Mouse (Mus musculus): ENCODE results near the gene Irf2. TPM values are rescaled to one million over a fixed set of nuclear protein-coding genes. Genes with fewer than 3 reads are reported as not detected.

Irf2 gene
- polyA plus RNA-seq, 1 experiment: 33.2 TPM

DNA sequence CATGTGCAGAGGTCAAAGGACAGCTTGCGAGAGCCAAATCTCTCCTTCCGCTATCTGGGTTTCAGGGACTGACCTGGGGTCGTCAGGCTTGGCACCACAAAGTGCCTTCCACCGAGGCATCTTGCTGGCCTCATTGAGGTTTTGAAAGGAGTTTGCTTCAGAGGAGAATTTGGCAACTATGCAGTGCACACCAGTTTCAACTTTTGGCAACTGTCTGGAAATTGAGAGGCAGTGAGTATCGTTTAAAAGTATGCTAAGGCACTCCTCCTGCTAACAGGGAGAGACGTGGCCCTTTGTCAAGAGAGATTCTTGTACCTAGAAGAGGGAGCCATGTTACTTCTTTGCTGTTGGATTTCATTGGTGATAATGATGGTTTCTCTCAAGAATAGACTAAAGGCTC, 21.9 kb downstream of the Irf2 start:
- Histone ChIP-seq H3K4me3 (ENCODE audit: insufficient read depth, low read length) (no peak overlapping the region), H3K4me1 (ENCODE audit: control insufficient read depth, insufficient read depth, low read length) (0 out of 2 replicates have a peak, but pooled peaks cover 2% of the 10 kb centered on the region), H3K27ac (ENCODE audit: insufficient read depth, low read length) (no peak overlapping the region)
- TF ChIP-seq CTCF (IDR thresholded peaks at IDR 0.05; ENCODE audit: borderline replicate concordance, insufficient read depth, low read length): no peak
- TF ChIP-seq POLR2A (IDR thresholded peaks at IDR 0.05; ENCODE audit: low read depth, low read length): no peak

DNA sequence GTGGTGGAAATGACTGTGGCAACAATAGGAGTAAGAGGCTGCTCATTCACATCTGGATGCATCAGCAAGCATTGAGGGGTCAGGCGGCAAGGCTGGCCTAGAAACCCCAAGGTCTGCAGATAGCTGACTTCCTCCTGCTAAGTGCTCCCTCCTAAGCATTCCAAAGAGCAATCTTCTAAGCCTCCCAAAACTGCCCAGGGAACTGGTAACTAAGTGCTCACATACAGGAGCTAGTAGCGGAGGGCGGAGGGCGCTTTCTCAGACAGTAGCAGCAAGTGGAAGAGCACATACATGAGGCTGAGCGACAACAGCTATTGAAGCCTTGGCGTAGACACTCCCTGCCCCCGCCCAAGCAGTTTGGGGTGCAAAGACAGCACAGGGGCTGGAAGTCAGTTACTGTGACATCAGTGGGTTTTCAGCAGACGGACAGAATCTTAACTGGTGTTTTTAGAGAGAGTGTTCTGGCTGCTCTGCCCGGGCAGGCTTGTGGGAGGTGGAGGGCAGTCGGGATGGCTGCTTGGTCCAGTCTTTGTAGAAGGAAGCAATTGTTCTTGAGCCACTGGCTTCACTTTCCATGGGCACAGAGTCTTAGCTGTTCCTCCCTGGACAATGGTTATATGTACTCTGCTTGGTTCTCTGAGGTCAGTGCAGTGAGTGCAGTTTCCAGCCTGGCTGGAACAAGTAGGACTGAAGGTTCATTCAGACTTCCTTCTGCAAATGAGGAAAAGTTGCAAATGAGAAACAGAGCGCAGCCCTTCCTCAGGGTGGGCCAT, 30.1 kb downstream of the Irf2 start:
- H3K4me3 ChIP-seq (ENCODE audit: insufficient read depth, low read length): no peak overlapping the region
- TF ChIP-seq POLR2A (IDR thresholded peaks at IDR 0.05; ENCODE audit: low read depth, low read length) (no peak), CTCF (IDR thresholded peaks at IDR 0.05; ENCODE audit: borderline replicate concordance, insufficient read depth, low read length) (no peak)
- H3K4me1 ChIP-seq (ENCODE audit: control insufficient read depth, insufficient read depth, low read length): peaks cover 3% of the 10 kb centered on the region; the same call in 1 of the 2 replicates
- no peak overlapping the region for H3K27ac ChIP-seq (ENCODE audit: insufficient read depth, low read length)

DNA sequence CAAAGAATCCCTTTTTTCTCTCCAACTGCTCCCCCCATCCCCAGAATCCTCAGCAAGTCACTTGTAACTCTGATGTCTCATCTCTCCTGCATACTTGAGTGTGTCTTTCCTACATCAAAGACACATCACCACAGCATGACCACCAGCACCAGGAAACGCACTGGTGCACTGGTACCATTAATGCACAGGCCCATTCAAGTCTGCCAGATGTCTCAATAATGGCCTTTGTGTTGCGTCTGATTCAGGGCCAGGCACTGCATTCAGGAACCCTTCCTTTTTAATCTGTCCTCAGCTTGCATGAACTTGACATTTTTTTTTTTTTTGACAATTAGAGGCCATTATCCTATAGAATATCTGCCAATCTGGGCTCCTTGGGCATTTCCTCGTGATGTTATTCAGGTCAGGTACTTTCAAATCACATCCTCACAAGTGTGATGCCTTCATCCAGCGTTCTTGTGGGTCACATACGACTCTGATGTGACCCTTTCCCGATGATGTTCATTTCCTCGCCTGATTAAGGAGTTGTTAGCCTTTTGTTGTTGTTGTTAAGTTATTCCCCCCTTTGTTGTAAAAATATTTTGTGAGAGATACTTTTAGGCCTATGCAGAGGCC, 31.5 kb downstream of the Irf2 start:
- Histone ChIP-seq H3K4me3 (ENCODE audit: insufficient read depth, low read length) (no peak overlapping the region), H3K27ac (ENCODE audit: insufficient read depth, low read length) (no peak overlapping the region)
- TF ChIP-seq POLR2A (IDR thresholded peaks at IDR 0.05; ENCODE audit: low read depth, low read length): no peak
- no peak for TF ChIP-seq CTCF (IDR thresholded peaks at IDR 0.05; ENCODE audit: borderline replicate concordance, insufficient read depth, low read length)

DNA sequence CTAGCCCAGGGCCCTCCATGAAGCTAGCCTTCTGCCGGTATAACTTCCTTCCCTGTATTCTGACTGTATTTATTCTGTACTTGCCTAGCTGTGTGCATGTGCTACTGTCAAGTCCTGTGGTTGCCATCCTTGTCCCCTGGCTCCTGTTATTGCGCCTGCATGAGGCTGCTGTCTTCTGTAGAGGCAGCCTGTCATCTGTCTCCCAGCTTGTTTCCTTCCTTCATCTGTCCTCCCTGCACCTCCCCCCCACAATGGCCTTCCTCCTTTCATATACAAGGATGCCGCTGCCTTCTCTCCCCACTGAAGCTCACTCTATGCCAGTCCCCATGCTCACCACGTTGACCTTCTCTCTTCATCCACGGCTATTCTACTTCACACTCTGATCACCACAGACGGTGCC, 33.3 kb downstream of the Irf2 start:
- H3K4me3 ChIP-seq (ENCODE audit: insufficient read depth, low read length): no peak overlapping the region
- no peak overlapping the region for H3K27ac ChIP-seq (ENCODE audit: insufficient read depth, low read length)
- H3K4me1 ChIP-seq (ENCODE audit: control insufficient read depth, insufficient read depth, low read length): no peaks in the 10 kb centered on the region; the same call in 1 of the 2 replicates
- TF ChIP-seq POLR2A (IDR thresholded peaks at IDR 0.05; ENCODE audit: low read depth, low read length): no peak
- TF ChIP-seq CTCF (IDR thresholded peaks at IDR 0.05; ENCODE audit: borderline replicate concordance, insufficient read depth, low read length): no peak

More for the DNA sequence above, 31.5 kb downstream of the Irf2 start:
- H3K4me1 ChIP-seq (ENCODE audit: control insufficient read depth, insufficient read depth, low read length): peaks cover 3% of the 10 kb centered on the region; the same call in 1 of the 2 replicates

DNA sequence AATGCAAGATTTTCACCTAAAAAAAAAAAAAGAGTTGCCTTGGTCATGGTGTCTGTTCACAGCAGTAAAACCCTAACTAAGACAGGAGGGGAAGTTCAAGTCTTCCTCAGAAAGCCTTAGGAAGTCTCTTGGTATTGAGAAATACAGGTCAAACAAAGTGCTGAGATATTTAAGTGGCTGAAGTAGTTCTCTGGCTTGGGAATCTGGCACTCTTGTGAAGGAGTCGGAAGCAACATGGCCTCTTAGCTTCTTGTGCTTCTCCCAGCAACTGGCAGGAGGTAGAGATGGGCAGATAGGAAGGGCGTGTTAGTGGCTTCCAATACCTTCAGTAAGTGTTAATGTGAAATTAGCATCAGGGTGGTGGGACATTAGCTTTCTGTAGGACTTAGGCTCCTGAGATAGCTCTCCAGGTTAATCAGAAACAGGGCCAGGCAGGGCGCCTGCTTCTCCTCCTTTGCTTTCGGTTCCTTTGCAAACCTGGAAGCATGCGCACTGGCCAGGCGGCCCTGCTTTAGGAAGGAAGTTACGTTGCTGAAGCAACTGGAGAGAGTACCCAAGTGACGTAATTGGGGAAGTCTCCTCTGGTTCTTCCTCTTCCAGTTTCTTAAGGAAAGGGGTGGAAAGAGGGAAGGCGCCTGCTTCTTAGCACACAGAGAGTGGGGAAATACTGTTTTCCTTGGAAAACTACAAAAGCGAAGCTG, 38.4 kb downstream of the Irf2 start:
- Histone ChIP-seq H3K4me1 (ENCODE audit: control insufficient read depth, insufficient read depth, low read length) (peaks cover 6% of the 10 kb centered on the region), H3K27ac (ENCODE audit: insufficient read depth, low read length) (no peak overlapping the region), H3K4me3 (ENCODE audit: insufficient read depth, low read length) (no peak overlapping the region)
- TF ChIP-seq CTCF (IDR thresholded peaks at IDR 0.05; ENCODE audit: borderline replicate concordance, insufficient read depth, low read length) (no peak), POLR2A (IDR thresholded peaks at IDR 0.05; ENCODE audit: low read depth, low read length) (no peak)

DNA sequence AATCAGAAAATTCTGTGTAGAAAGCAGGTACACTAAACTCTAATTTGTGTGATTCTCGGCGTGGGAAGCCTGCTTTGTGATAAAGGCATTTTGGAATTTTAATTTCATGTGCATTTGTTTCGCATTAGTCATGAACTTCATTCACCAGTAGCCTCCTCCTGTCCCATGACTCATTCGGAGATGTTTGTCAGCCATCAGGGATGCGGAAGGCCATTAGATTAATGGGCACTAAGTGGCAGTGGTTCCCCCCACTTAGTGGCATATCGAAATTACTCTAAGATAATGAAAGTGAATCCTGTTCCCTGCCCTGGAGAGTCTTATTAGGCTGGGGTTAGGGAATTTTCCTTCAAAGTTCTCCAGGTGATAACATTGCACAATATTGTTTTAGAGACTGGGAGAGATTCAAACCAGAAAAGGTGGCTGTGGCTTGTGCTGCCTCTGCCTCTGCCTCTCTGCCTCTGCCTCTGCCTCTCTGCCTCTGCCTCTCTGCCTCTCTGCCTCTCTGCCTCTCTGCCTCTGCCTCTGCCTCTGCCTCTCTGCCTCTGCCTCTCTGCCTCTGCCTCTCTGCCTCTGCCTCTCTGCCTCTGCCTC, 41.6 kb downstream of the Irf2 start:
- Histone ChIP-seq H3K4me1 (ENCODE audit: control insufficient read depth, insufficient read depth, low read length) (peaks cover 6% of the 10 kb centered on the region), H3K27ac (ENCODE audit: insufficient read depth, low read length) (peak overlapping the region; percentile 49; the same call in 1 of the 2 replicates), H3K4me3 (ENCODE audit: insufficient read depth, low read length) (no peak overlapping the region)
- no peak for TF ChIP-seq POLR2A (IDR thresholded peaks at IDR 0.05; ENCODE audit: low read depth, low read length)
- no peak for TF ChIP-seq CTCF (IDR thresholded peaks at IDR 0.05; ENCODE audit: borderline replicate concordance, insufficient read depth, low read length)

DNA sequence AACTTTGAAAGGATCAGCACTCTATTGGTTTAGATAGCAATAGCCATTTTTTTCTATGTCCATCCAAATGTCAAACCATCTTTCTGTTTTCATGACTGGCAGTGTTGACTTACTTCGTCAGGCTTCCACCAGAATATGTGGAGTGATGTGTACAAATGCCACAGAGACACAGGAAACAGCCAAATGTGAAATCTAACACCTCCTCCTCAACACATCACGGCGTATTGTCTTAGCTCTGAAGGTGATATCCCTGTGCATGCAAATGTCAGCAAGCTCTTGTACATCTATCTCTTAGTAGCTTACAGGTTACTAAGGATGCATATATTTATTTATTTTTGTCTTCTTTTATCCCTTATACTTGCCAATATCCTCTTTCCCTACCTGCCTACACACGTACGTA, 42.7 kb downstream of the Irf2 start:
- H3K4me3 ChIP-seq (ENCODE audit: insufficient read depth, low read length): no peak overlapping the region
- no peak overlapping the region for H3K27ac ChIP-seq (ENCODE audit: insufficient read depth, low read length)
- TF ChIP-seq CTCF (IDR thresholded peaks at IDR 0.05; ENCODE audit: borderline replicate concordance, insufficient read depth, low read length): no peak
- TF ChIP-seq POLR2A (IDR thresholded peaks at IDR 0.05; ENCODE audit: low read depth, low read length): no peak
- peaks cover 6% of the 10 kb centered on the region for H3K4me1 ChIP-seq (ENCODE audit: control insufficient read depth, insufficient read depth, low read length)

DNA sequence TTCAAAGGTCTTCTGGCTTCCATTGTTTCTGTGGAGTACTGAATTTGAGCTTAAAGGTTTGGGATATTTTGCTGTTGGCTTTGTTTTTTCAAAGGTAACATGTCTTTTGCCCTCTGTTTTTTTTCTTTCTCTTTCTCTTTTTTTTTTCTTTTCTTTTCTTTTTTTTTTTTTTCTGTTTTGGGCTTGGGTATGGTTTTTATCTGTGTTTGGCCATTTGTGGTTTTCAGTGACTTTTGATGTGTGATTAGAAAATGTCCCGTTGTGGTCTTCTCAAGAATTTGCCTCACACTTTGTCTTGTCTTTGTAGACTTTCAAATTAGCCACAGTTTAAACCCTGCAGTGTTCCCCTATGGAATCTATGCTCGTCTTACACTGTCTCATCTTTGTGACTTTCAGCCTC, 45.5 kb downstream of the Irf2 start:
- Histone ChIP-seq H3K27ac (ENCODE audit: insufficient read depth, low read length) (no peak overlapping the region), H3K4me1 (ENCODE audit: control insufficient read depth, insufficient read depth, low read length) (peaks cover 6% of the 10 kb centered on the region), H3K4me3 (ENCODE audit: insufficient read depth, low read length) (no peak overlapping the region)
- TF ChIP-seq CTCF (IDR thresholded peaks at IDR 0.05; ENCODE audit: borderline replicate concordance, insufficient read depth, low read length) (no peak), POLR2A (IDR thresholded peaks at IDR 0.05; ENCODE audit: low read depth, low read length) (no peak)

DNA sequence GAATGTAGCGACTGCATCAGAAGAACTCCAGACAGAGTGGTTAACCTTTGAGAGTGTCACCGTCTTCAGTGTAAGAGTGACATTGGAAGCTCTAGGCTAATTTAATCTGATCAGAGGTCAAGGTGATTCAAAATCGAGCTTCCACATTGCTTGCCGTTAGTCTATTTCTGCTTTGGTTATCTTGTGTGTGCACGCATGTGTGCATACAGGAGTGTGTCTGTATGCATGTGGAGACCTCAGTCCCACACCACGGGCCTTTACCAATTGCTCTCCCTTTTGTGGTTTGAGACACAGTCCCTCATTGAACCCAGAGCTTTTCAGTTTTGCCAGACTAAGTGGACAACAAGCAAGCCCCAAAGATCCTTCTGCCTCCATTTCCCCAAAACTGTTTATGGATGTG, 46.4 kb downstream of the Irf2 start:
- no peak overlapping the region for H3K27ac ChIP-seq (ENCODE audit: insufficient read depth, low read length)
- no peak overlapping the region for H3K4me3 ChIP-seq (ENCODE audit: insufficient read depth, low read length)
- TF ChIP-seq CTCF (IDR thresholded peaks at IDR 0.05; ENCODE audit: borderline replicate concordance, insufficient read depth, low read length): no peak
- TF ChIP-seq POLR2A (IDR thresholded peaks at IDR 0.05; ENCODE audit: low read depth, low read length): no peak
- H3K4me1 ChIP-seq (ENCODE audit: control insufficient read depth, insufficient read depth, low read length): no peaks in the 10 kb centered on the region
